Mouse (Mus musculus) myocyte (in vitro differentiated cells): ENCODE results near the gene Aff3. TPM values are rescaled to one million over a fixed set of nuclear protein-coding genes. Genes with fewer than 3 reads are reported as not detected.

Source experiments
- H3K27me3 ChIP-seq: one replicate; pipeline ENCODE4 v1.6.1; 2011; ENCODE audit not compliant: control insufficient read depth, insufficient read depth, insufficient read length
- H3K36me3 ChIP-seq: one replicate; pipeline ENCODE4 v1.6.1; 2011; ENCODE audit not compliant: control insufficient read depth, insufficient read depth
- H3K4me2 ChIP-seq: one replicate; pipeline ENCODE4 v1.6.1; 2011; ENCODE audit warnings: low read depth, control low read depth
- H3K4me3 ChIP-seq: one replicate; pipeline ENCODE4 v1.5.1; 2011; ENCODE audit warnings: mild to moderate bottlenecking, control low read depth, moderate library complexity
- H3K79me2 ChIP-seq: one replicate; pipeline ENCODE4 v1.6.1; 2011; ENCODE audit not compliant: control insufficient read depth, insufficient read depth
- H3ac ChIP-seq: one replicate; pipeline ENCODE4 v1.6.1; 2011; ENCODE audit not compliant: control insufficient read depth, insufficient read length
- CEBPB ChIP-seq: IDR thresholded peaks from 2 replicates; pipeline ENCODE4 v1.6.1; 2011; ENCODE audit warnings: mild to moderate bottlenecking, moderate library complexity; ENCODE audit not compliant: poor library complexity, insufficient read depth, severe bottlenecking
- E2F4 ChIP-seq: IDR thresholded peaks from one replicate; pipeline ENCODE4 v1.6.1; 2011; ENCODE audit warnings: mild to moderate bottlenecking, control low read depth, moderate library complexity; ENCODE audit not compliant: insufficient read depth
- MAX ChIP-seq: IDR thresholded peaks from one replicate; pipeline ENCODE4 v1.6.1; 2011; ENCODE audit warnings: low read depth, mild to moderate bottlenecking, control low read depth
- MYOD1 ChIP-seq, 3 experiments: IDR thresholded peaks; one replicate each; pipeline ENCODE4 v1.6.1; 2011; ENCODE audit warnings: control low read depth in 2 of 3, low read depth in 2 of 3, mild to moderate bottlenecking in 2 of 3, moderate library complexity in 1 of 3; ENCODE audit not compliant: insufficient read length in 2 of 3, control insufficient read depth in 1 of 3
- MYOG ChIP-seq, 3 experiments: IDR thresholded peaks; one replicate each; pipeline ENCODE4 v1.6.1; 2011; ENCODE audit warnings: control low read depth in 2 of 3, low read depth in 2 of 3, mild to moderate bottlenecking in 2 of 3; ENCODE audit not compliant: insufficient read length in 2 of 3, control insufficient read depth in 1 of 3, insufficient read depth in 1 of 3
- POLR2A ChIP-seq: IDR thresholded peaks from one replicate; pipeline ENCODE4 v1.6.1; 2011; ENCODE audit warnings: low read depth, mild to moderate bottlenecking, control low read depth, moderate library complexity; ENCODE audit not compliant: insufficient read length
- POLR2AphosphoS2 ChIP-seq: IDR thresholded peaks from one replicate; pipeline ENCODE4 v1.6.1; 2011; ENCODE audit warnings: low read depth, control low read depth; ENCODE audit not compliant: insufficient read length
- REST ChIP-seq: IDR thresholded peaks from one replicate; pipeline ENCODE4 v1.6.1; 2011; ENCODE audit warnings: mild to moderate bottlenecking, control low read depth, moderate library complexity; ENCODE audit not compliant: insufficient read depth, insufficient read length
- SRF ChIP-seq: IDR thresholded peaks from one replicate; pipeline ENCODE4 v1.6.1; 2011; ENCODE audit warnings: low read depth; ENCODE audit not compliant: control insufficient read depth, insufficient read length
- TCF12 ChIP-seq: IDR thresholded peaks from one replicate; pipeline ENCODE4 v1.6.1; 2011; ENCODE audit warnings: mild to moderate bottlenecking, control low read depth; ENCODE audit not compliant: poor library complexity, insufficient read depth, severe bottlenecking
- TCF3 ChIP-seq: IDR thresholded peaks from one replicate; pipeline ENCODE4 v1.6.1; 2011; ENCODE audit warnings: low read depth, control low read depth; ENCODE audit not compliant: insufficient read length
- USF1 ChIP-seq: IDR thresholded peaks from one replicate; pipeline ENCODE4 v1.6.1; 2011; ENCODE audit warnings: low read depth, mild to moderate bottlenecking, control low read depth, moderate library complexity
- polyA plus RNA-seq: library from polyadenylated mRNA; unstranded; fragments of >200 nt; fragmentation: generic; extraction: Trizol; gene quantifications from one replicate; pipeline ENCODE4 v1.2.1, GENCODE M21; 2012; ENCODE audit warnings: missing spikeins

The Aff3 gene
- polyA plus RNA-seq, 1 experiment: not detected

- Histone ChIP-seq H3K4me3 (no peak overlapping the region), H3K36me3 (no peaks in the 10 kb centered on the region), H3ac (no peak overlapping the region), H3K4me2 (no peak overlapping the region), H3K27me3 (no peaks in the 10 kb centered on the region), H3K79me2 (no peaks in the 10 kb centered on the region)
- no peak for TF ChIP-seq USF1
- TF ChIP-seq TCF12: no peak
- TF ChIP-seq CEBPB: no peak
- no peak for TF ChIP-seq POLR2A
- TF ChIP-seq MYOG (IDR thresholded peaks at IDR 0.05; ENCODE audit: control insufficient read depth in 1 of 3, insufficient read depth in 1 of 3, insufficient read length in 2 of 3, low read depth in 2 of 3): no peak
- TF ChIP-seq SRF: no peak
Observed at GRCm38 (mm10) chr1:38259541-38260338, 405.0 kb downstream of the Aff3 start.

- TF ChIP-seq POLR2A (no peak), MAX (no peak), MYOG (IDR thresholded peaks at IDR 0.05; ENCODE audit: control insufficient read depth in 1 of 3, insufficient read depth in 1 of 3, insufficient read length in 2 of 3, low read depth in 2 of 3) (no peak), TCF12 (no peak), SRF (no peak), REST (no peak), CEBPB (no peak), MYOD1 (IDR thresholded peaks at IDR 0.05; ENCODE audit: control insufficient read depth in 1 of 3, insufficient read length in 2 of 3, low read depth in 2 of 3) (no peak), E2F4 (no peak), USF1 (no peak), POLR2AphosphoS2 (no peak), TCF3 (no peak)
- no peak overlapping the region for H3K4me3 ChIP-seq
- no peak overlapping the region for H3K4me2 ChIP-seq
- no peaks in the 10 kb centered on the region for H3K27me3 ChIP-seq
- H3K36me3 ChIP-seq: no peaks in the 10 kb centered on the region
- H3ac ChIP-seq: no peak overlapping the region
- no peaks in the 10 kb centered on the region for H3K79me2 ChIP-seq
Observed at GRCm38 (mm10) chr1:38254426-38254825, 410.3 kb downstream of the Aff3 start.

GRCm38 (mm10) chr1:38252766-38253079 lies 412.0 kb downstream of the Aff3 start:
- Histone ChIP-seq H3K36me3 (no peaks in the 10 kb centered on the region), H3K4me3 (no peak overlapping the region), H3ac (no peak overlapping the region), H3K79me2 (no peaks in the 10 kb centered on the region), H3K27me3 (no peaks in the 10 kb centered on the region), H3K4me2 (no peak overlapping the region)
- TF ChIP-seq POLR2A (no peak), E2F4 (no peak), POLR2AphosphoS2 (no peak), CEBPB (no peak), MAX (no peak), MYOD1 (IDR thresholded peaks at IDR 0.05; ENCODE audit: control insufficient read depth in 1 of 3, insufficient read length in 2 of 3, low read depth in 2 of 3) (no peak), MYOG (IDR thresholded peaks at IDR 0.05; ENCODE audit: control insufficient read depth in 1 of 3, insufficient read depth in 1 of 3, insufficient read length in 2 of 3, low read depth in 2 of 3) (no peak), SRF (no peak), REST (no peak), USF1 (no peak), TCF12 (no peak), TCF3 (no peak)

GRCm38 (mm10) chr1:38252031-38252765 lies 412.6 kb downstream of the Aff3 start:
- Histone ChIP-seq H3K36me3 (no peaks in the 10 kb centered on the region), H3K4me2 (no peak overlapping the region), H3ac (no peak overlapping the region), H3K79me2 (no peaks in the 10 kb centered on the region), H3K27me3 (no peaks in the 10 kb centered on the region), H3K4me3 (no peak overlapping the region)
- TF ChIP-seq USF1: no peak
- TF ChIP-seq SRF: no peak
- TF ChIP-seq MYOD1 (IDR thresholded peaks at IDR 0.05; ENCODE audit: control insufficient read depth in 1 of 3, insufficient read length in 2 of 3, low read depth in 2 of 3): no peak
- no peak for TF ChIP-seq MYOG (IDR thresholded peaks at IDR 0.05; ENCODE audit: control insufficient read depth in 1 of 3, insufficient read depth in 1 of 3, insufficient read length in 2 of 3, low read depth in 2 of 3)
- no peak for TF ChIP-seq REST
- no peak for TF ChIP-seq CEBPB
- no peak for TF ChIP-seq TCF3
- TF ChIP-seq MAX: no peak
- no peak for TF ChIP-seq POLR2A
- TF ChIP-seq E2F4: no peak
- no peak for TF ChIP-seq TCF12
- TF ChIP-seq POLR2AphosphoS2: no peak
